Mouse (Mus musculus): ENCODE results near the gene Rfng.

- TF ChIP-seq GATA1 (IDR thresholded peaks at IDR 0.05; ENCODE audit: borderline replicate concordance, low read length): no peak
- TF ChIP-seq FLI1 (IDR thresholded peaks at IDR 0.05; ENCODE audit: low read length): no peak
Observed at GRCm38 (mm10) chr11:120789810-120790209, 5.8 kb upstream of the Rfng start.

All from megakaryocyte, embryonic 14.5 days (primary cell).